Mouse (Mus musculus): ENCODE data around the gene Itprip.

DNA sequence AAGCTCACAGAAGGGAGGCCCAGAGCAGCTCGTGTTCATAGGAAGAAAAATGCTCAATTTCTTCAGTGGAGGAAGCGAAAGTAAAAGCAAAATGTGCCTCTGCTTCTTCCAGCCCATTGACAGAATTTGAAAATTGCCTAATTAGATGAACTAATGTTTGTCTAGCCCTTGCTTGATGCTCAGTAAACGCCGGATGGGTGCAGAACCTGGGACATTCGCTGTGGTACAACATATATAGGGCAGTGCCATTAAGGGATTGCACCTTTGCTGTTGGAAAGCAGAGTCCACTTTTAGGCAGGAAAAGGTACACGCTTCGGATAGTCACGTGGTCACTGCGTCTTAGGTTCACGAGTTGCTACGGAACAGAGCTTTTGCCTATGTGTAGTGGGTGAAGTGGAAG lies 17.4 kb upstream of the Itprip start:
- TF ChIP-seq CTCF (IDR thresholded peaks at IDR 0.05; ENCODE audit: control insufficient read depth, insufficient read depth, insufficient replicate concordance, low read depth, low read length): no peak
- no peak for TF ChIP-seq POLR2A (IDR thresholded peaks at IDR 0.05; ENCODE audit: control insufficient read depth, low read depth, low read length)
